Mouse (Mus musculus) adipocyte (in vitro differentiated cells): ENCODE measurements around the gene Fam222b.
"Not testable (repeated sequence)": the region's sequence is repeated elsewhere in the genome, so short reads cannot be mapped to it uniquely, and the experiment has no call there.

Source experiments
- DNase-seq: peaks from one replicate; pipeline ENCODE4 v3.0.0-alpha.2; 2016; ENCODE audit warnings: low spot score

The Fam222b gene

DNA sequence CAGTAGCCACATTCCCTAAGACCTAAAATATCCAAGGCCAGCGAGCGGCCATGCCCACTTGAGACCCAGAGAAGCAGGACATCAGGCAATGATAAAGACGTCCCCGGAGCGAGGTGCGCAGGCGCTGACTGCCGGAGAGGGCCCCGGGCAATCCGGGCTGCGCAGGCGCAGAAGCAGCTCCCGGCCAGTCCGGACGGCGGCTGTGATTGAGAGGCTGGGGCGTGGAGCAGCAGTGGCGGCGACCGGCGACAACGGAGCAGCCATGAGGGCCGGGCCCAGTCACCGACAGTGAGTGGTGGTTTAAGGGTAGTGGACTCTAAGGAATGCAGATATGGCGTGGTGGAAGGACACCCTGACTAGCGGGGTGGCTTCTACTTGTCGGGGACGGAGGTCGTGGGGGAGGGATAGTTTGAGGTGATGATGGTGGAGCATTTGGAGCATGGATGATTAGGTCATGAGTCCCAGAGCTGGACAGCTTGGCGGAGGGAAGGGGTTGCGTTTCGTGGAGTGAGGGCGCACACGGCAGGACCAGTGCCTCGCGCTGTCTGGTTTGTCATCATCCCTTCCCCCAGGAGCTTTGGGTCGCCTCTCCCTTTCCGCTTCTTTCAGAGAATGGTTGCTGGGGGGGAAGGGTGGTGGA, at the start of gene Fam222b:
Gene Fam222b (plus strand): TSS at position 157 of the 640 bp plus-strand sequence.
- peak; percentile 90 for DNase-seq

DNA sequence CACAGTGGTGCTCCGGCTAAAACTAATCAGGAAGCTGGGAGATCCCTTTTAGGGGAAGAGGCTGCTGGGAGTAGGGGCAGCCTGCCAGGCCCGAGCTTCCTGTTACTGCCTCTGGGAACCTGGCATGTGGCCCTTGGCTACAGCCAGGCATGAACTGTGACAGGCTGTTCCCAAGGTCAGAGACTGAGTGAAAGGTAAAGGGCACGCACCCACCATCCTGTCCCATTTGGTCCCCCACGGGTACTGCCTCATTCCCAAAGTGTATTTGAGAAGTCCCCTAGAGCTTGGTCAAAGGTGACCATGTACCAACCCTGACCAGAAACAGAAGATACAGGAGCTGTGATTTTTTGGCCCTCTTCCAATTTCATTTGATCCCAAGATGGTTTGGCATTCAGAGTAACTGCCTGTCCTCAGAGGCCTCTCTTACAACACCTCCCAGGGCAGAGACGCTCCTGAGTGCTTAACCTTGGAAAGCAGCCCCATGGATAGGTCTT, 49.7 kb upstream of the Fam222b start:
- DNase-seq = peak; percentile 89

DNA sequence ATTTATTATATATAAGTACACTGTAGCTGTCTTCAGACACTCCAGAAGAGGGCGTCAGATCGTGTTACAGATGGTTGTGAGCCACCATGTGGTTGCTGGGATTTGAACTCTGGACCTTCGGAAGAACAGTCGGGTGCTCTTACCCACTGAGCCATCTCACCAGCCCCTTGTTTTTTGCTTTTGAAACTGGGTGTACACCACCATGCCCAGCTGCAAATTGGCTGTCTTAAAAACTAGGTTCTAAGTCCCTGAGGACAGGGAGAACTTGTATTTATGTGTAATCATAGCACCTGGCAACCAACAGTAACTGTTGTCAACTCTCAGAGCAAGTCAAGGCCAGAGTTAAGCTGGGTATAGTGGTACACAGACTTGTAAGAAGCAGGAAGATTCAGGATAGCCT, 45.8 kb upstream of the Fam222b start:
- not testable (repeated sequence) for DNase-seq

DNA sequence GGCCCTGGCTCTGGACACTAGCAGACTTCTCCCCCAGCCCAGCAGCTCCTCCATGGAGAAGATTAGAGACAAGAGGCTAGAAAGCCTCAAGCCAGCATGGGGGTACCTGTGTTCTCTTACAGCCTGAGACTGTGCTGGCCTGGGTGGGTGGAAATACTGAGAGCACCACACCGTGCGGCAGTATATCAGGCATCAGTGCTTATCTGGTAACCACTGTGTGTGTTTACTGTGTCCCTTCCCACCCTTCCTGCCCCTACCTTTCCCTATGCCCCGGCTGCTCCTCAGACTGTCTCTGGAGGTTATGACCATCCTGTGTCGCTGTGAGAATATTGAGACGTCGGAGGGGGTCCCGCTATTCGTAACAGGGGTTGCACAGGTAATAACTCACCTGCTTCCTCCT, 41.4 kb upstream of the Fam222b start:
- DNase-seq = no peak

DNA sequence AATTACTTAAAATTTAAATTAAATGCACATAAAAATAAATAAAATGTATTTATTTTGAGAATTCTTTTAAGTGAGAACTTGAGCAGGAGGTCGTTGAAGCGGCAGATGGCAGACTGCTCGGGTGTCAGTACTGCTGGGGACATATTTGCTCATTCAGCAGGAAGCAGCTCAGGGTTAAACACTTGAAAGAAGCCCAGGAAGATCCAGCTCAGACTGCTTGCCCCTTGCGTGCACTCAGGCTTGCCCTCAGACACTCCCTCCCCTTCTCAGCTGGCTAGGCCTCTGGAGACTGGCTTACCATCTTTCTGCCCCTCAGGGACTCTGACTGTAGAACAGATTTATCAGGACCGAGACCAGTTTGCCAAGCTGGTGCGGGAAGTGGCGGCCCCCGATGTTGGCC, 37.5 kb upstream of the Fam222b start:
- DNase-seq = no peak

DNA sequence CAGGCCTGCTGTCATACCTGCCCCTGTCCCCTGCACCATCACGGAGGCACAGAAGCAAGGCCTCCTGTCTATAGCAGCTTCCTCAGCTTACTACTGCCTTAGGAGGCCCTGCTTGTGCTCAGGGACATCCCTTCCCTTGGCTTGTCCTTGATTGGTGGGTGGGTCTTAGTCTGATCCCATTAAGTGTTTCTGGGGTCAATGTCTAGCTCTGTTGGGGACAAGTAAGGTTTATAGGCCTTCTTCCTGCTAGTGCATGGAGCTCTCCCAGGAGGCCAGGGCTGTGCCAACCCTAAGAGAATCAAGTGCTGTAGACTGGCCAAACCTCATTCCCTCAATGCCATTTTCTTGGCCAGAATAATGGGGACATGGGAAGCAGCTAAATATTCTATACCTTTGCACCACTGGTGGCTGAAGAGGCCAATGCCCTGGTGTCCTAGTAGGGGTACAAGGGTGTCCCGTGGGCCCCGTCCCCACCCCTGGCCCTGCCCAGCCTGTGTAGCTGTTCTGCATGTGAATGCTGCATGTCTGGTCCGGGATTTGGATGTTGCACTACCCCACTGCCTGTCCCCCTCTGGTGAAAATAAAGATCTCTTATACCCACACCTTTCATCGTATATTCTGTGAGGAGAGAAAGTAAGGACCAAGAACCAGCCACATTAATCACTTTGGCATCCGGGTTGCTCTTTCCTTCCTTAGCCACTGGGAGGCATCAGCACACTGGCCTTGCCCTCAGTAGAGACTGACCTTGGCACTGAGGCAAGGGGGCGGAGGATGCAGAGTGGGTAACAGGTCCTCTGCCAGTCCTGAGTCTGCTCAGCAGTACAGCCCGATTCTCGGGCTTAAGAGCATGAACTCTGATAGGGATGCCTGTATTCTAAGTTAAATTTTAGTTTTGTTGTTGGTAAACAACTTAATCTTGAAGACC, 34.4 kb upstream of the Fam222b start:
- peak; percentile 97 for DNase-seq

DNA sequence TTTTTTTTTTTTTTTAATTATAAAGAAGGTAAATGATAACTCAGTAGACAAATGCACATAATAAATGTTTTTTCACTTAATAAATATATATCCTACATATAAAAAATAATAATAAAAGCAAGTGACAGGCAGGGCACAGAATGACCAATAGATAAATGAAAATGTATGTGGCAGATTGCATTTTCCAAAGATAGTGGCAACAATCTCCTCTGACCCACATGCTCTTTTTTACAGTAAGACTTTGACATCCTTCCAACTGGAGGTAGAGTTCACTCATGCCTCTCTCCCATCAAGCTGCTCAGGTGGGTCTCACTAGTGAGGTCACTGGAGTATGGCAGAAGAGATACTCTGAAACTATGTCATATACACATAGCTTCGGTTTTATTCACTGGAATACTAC, 31.9 kb upstream of the Fam222b start:
- no peak for DNase-seq

DNA sequence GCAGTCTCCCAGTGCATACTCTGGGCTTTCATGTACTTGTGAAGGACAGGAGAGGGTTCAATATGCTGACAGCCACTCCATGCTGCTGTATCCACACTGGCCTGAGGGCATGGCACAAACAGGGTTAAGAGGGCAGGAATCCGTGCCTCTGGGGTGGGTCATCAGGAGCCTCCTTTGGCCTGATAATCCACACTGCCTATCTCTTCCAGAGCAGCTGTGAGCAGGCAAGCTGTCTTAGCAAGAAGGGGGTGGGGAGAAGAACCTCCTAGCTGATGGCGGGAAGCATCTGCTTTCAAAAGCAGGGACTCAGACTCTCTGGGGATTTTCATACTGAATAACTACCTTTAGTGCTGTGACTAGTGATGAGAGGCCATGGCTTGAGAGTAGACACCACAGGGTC, 28.6 kb upstream of the Fam222b start:
- no peak for DNase-seq

DNA sequence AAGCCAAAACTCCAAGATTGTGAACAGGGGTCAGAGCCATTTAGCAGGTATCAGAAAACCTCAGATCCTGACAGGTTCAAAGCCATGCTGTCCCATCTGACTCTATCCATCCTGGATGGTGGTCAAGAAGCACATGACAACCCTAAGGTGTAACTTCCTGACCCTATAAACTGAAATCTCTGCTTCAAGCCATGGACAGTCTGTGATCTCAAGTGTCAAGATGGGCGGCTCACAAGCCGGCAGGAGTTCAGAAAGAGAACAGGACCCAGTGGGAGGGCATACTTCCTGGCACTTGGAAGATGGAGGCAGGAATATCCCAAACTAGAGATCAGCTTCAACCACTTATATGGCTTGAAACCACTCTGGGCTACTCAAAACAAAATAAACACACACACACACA, 27.8 kb upstream of the Fam222b start:
- DNase-seq = no peak

DNA sequence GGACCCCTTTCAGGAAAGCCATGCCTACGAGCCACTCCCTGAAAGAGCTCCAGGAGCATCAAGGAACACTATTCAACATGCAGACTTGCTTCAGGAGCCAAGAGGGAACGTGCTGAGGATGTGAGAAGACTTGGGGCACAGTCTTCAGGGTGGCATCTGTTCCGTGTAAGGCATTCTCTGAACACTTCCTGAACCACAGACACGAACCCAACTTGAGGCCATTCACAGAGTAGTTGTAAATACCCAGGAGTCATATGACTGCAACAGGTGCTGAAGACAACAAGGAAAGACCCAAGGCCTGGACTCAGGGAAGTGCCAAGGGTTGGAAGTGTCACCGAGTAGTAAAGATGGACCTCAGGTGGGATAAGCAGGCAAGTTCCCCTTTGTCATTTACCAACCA, 26.9 kb upstream of the Fam222b start:
- no peak for DNase-seq

DNA sequence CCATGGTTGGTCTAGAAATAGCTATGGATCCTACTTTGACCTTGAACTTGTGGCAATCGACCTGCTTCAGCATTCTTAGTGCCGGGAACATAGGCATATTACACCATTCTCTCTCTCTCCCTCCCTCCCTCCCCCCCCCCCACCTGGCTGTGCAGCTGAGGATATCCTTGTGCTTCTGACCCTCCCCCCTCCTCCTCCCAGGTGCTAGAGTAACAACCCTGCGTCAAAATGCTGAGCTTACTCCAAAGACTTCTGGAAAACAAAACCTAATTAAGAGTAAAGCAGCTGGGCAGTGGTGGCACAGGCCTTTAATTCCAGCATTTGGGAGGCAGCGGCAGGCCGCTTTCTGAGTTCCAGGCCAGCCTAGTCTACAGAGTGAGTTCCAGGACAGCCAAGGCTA, 25.3 kb upstream of the Fam222b start:
- no peak for DNase-seq

DNA sequence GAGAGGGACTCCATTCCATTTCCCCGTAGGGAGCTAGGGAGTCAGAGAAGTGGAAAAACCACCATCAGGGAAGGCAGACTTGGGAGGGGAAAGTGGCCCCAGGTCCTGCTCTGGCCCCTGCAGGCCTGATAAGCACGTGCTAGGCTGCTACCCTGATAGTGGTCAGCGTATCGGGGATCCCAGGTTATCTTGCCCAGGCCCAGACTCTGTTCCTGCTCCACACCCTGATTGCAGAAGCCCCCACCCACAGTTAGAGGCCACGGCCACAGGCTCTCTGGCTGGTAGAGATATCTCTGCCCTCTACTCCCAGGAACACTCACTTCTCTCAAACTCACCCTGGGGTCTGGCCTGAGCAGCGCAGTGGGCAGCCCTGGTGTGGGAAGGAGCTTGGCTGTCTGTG, 24.8 kb upstream of the Fam222b start:
- no peak for DNase-seq

DNA sequence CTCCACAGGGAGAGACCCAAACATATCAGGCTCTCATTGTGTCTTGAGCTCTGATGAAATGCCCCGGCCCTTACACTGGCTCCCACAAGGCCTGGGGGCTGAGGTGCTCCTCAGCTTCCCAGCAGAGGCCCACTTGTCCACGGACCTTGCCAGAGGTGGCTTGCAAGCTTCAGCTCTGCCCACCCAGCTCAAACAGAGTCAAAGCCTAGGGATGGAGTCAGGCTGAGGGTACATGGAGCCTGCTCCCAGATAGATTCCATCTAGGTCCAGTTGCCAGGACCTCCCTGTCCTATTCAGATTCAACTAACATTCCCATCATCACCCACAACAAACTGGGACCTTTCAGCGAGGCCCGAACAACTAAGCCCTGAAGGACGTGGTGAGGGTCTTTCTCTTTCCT, 22.5 kb upstream of the Fam222b start:
- no peak for DNase-seq

DNA sequence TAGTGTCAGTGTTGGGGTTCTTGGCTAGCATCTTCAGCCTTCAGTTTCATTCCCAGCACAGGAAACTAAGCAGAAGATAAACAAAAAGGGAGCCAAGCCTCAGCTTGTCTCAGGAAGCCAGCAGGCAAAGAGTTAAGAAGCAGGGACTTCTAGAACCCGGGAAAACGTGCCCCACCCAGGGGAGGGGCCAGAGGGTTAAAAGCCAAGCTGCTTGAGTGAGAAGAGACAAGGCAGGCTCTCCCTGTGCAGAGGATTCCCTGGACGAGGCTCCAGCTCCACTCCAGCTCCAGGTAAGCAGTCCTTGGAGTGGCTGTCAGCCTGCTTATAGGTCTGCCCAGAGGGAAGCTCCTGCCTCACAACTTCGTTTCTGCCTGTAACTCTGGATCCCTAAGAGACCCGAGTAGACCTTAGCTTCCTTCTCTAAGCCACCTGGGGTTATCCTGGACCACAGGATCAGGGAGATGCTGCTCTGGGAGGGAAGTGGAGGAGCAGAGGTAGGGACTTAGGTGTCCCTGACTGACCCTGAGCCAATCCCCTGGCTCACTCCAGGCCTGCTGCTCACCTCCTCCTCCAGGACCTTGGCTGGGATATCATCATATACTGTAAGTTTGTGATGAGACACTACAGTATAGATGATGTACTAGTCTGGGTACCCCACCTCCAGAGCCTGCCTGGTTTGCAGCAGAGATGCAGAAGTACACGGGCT, 21.9 kb upstream of the Fam222b start:
- DNase-seq = no peak

DNA sequence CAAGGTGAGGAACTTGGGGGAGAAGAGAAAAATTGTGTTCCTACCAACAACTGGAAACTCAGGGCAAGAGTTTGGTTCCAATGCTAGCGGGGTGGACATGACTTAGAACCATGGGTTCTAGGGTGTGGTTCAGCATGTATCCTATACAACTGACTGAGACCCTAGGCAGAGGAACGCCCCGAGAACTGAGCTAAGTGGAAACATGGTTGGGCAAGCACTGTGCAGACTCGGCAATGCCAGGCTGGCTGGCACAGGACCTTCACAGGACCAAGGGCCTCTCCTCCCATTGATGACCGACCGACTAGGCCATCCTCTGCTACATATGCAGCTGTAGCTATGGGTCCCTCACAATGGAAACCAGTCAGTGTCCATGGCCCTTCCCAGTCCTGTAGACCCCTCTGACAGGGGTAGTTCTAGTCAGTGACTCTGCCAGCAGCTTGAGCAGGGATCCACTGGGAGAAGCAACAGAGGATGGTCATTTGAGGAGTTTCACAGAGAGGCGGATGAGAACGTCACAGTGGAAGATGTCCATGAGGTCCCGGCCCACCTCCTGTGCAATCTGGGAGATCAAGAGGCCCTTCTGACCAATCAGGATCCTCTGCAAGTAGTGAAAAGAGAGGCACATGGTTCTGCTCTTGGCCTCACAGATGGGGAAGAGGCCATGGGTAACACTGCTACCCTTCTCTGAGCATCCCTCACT, 20.7 kb upstream of the Fam222b start:
- DNase-seq = no peak

DNA sequence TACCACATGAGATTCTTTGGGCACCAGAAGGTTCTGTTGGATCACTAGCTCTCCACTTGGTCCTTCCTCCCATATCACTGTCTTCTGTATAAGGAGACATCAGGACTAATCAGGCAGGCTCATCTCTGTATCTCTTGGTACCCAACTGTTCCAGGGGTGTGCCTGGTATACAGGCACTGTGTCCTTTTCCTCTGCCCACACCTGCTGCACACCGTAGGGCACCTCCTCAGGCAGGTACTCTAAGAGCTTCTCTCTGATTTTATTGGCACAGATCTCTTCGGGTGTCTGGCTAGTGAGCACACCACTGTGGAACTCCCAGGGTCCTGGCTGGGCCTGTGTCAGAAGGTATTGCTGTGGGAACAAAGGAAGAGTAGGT, 20.2 kb upstream of the Fam222b start:
- no peak for DNase-seq

DNA sequence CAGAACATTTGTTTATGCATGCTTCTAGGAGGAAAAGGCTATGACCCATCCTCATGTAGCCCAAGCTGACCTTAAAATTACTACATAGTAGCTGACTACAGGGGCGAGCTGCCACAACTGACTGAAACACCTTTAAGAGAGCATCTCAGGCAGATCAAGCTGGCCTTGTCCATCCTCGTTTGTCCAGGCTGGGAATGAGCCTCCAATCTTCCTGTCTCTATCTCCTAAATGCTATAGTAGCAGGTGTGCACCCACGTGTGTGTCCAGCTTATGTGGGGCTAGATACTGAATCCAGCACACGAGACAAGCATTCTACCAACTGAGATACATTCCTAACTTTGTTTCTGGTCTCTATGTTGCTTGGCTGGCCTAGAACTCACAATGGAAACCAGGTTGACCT, 19.8 kb upstream of the Fam222b start:
- no peak for DNase-seq

DNA sequence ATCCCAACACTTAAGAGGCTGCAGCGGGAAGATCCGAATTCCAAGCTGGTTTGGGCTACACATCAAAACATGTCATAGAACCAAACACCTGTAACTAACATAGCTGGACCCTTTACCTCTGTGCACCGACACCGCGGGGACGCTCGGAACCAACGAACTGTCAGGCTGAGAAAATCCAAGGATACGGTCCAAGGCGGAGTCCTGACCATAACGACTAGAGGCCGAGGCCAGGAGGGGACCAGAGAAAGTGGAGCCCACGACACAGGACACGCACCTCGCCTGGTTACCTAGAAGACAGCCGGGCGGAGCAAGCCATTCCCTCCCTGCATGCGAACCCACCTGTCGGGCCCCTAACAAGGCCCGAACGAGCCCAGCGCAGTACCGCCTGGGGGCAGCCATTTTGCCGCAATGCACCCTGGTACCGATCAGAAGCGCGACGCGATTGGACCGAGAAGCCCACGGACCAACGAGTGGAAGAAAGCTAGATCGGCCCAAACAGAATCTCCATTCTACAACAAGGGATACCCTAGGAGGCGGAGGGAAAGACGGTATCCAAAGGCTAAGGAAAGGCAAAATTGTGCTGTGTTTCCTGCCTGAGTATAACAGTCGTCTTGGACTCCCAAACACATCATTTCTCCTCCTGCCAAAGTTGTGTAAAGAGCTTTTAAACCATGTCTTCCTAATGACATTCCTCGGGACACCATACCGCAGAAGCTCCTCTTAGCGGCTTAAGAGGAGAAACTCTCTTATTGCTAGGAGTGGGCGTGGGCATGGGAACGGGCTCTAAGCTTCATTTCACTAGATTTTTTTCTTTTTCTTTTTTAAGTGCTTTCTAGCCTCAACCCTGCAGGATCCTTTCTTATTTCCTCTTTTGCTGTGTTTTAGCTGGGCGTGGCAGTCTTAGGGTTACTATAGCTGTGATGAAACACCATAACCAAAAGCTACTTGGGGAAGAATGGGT, 14.2 kb upstream of the Fam222b start, which contains the start of gene Eral1:
Gene Eral1 (minus strand): TSS at position 423 of the 961 bp plus-strand sequence.
- DNase-seq = peak; percentile 86

DNA sequence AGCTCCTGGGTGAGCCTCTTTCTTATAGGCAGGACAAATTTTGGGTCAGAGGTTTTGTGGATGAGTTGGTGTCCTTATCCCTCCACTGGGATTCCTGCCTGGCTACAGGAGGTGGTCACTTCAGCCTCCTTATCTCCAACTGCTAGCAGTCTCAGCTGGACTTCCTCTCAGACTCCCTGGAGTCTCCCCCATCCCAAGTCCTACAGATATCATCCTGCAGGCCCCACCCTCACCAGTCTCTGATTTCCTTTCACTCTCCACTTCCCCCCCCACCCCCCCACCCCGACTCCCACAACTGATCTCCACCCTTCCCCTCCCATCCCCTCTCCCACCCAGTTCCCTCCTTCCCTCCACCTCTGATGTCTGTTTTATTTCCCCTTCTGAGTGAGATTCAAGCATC, 10.9 kb upstream of the Fam222b start:
- DNase-seq = no peak

DNA sequence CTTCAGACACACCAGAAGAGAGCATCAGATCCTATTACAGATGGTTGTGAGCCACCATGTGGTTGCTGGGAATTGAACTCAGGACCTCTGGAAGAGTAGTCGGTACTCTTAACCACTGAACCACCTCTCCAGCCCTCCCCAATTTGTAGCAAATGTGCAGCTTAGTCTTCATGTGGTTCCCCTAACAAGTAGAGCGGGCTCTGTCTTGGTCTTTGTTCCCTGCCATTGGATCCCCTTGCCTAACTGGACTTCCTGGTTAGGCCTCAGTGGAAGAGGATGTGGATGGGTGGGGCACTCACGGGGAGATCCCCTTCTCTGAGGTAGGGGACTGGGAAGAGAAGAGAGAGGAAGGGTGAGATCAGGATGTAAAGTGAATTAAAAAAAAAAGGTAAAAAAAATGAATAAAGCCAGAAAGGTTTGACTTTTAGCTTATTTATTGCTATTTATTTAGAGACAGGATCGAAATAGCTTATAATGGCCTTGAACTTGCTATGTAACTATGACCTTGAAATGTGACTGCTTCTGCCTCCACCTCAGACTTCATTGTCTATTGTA, 7.5 kb upstream of the Fam222b start:
- no peak for DNase-seq
